Mouse (Mus musculus) forebrain, embryonic 10.5 days (tissue): ENCODE results near the gene Frmd4b. TPM values are rescaled to one million over a fixed set of nuclear protein-coding genes. Genes with fewer than 3 reads are reported as not detected.
A peak's percentile ranks its signal among the peaks of the same experiment; 100 is the strongest.
"Not testable (repeated sequence)": the region's sequence is repeated elsewhere in the genome, so short reads cannot be mapped to it uniquely, and the experiment has no call there.

ENCODE experiments used
- DNase-seq: peaks from one replicate; pipeline ENCODE4 v3.0.0-alpha.2; 2017; ENCODE audit warnings: low spot score; ENCODE audit errors: extremely low spot score
- H3K27ac ChIP-seq: fragments of 300-500 bp; sonication (generic); 2 replicates; pipeline ENCODE4 v1.5.1; 2016; ENCODE audit warnings: mild to moderate bottlenecking
- H3K27me3 ChIP-seq: fragments of 300-500 bp; sonication (generic); 2 replicates; pipeline ENCODE4 v1.6.1; 2016; ENCODE audit warnings: mild to moderate bottlenecking; ENCODE audit not compliant: poor library complexity, severe bottlenecking
- H3K36me3 ChIP-seq: fragments of 300-500 bp; sonication (generic); replicated peaks from 2 replicates; pipeline ENCODE4 v1.6.1; 2016; ENCODE audit warnings: mild to moderate bottlenecking, moderate library complexity
- H3K4me1 ChIP-seq: fragments of 300-500 bp; sonication (generic); 2 replicates; pipeline ENCODE4 v1.6.1; 2016
- H3K4me3 ChIP-seq: fragments of 300-500 bp; sonication (generic); 2 replicates; pipeline ENCODE4 v1.5.1; 2016; ENCODE audit warnings: mild to moderate bottlenecking, moderate library complexity
- H3K9me3 ChIP-seq: fragments of 300-500 bp; sonication (generic); 2 replicates; pipeline ENCODE4 v1.6.1; 2016; ENCODE audit warnings: mild to moderate bottlenecking, moderate library complexity
- WGBS: fragments of 180-500 bp; shearing (Covaris S2); methylation state at CpG from one replicate; pipeline ENCODE4 v1.1.7; 2016; 5-methylcytosine and 5-hydroxymethylcytosine counted together
- polyA plus RNA-seq: library from polyadenylated mRNA; unstranded; fragments of >200 nt; fragmentation: Nextera tagmentation; extraction: Ambion mirVana; gene quantifications from 2 replicates; pipeline ENCODE4 v1.2.1, GENCODE M21; 2016

The Frmd4b gene
- polyA plus RNA-seq, 1 experiment from 2014 or later = 21.2 TPM

- no peaks in the 10 kb centered on the region; the same call in 1 of the 2 replicates for H3K27me3 ChIP-seq
- H3K4me3 ChIP-seq = peak overlapping the region; percentile 34
- peak overlapping the region; percentile 84 for H3K27ac ChIP-seq
- WGBS = 13% methylated on average over 17 of the region's 17 CpGs
- no peaks in the 10 kb centered on the region for H3K36me3 ChIP-seq
- peak; percentile 34 for DNase-seq
- H3K4me1 ChIP-seq = peaks cover 45% of the 10 kb centered on the region
- no peaks in the 10 kb centered on the region for H3K9me3 ChIP-seq
These were observed 221.6 kb downstream of the Frmd4b start for GRCm38 (mm10) chr6:97395477-97396350.

- DNase-seq = no peak
- peak overlapping the region; percentile 34; the same call in 1 of the 2 replicates for H3K4me3 ChIP-seq
- H3K4me1 ChIP-seq = peaks cover 45% of the 10 kb centered on the region
- H3K27me3 ChIP-seq = no peaks in the 10 kb centered on the region; the same call in 1 of the 2 replicates
- WGBS = 38% methylated on average over 12 of the region's 12 CpGs
- peak overlapping the region; percentile 84 for H3K27ac ChIP-seq
- no peaks in the 10 kb centered on the region for H3K9me3 ChIP-seq
- no peaks in the 10 kb centered on the region for H3K36me3 ChIP-seq
These were observed 222.8 kb downstream of the Frmd4b start for GRCm38 (mm10) chr6:97394473-97395075.

GRCm38 (mm10) chr6:97392912-97393311 lies 224.4 kb downstream of the Frmd4b start:
- no peaks in the 10 kb centered on the region for H3K9me3 ChIP-seq
- peaks cover 45% of the 10 kb centered on the region for H3K4me1 ChIP-seq
- no peak overlapping the region for H3K4me3 ChIP-seq
- no peak for DNase-seq
- no peaks in the 10 kb centered on the region; the same call in 1 of the 2 replicates for H3K27me3 ChIP-seq
- WGBS = 93% methylated on average over 3 of the region's 3 CpGs
- H3K27ac ChIP-seq = no peak overlapping the region
- H3K36me3 ChIP-seq = no peaks in the 10 kb centered on the region

GRCm38 (mm10) chr6:97387388-97387787 lies 230.0 kb downstream of the Frmd4b start:
- no peak overlapping the region for H3K4me3 ChIP-seq
- peaks cover 6% of the 10 kb centered on the region; the same call in 1 of the 2 replicates for H3K4me1 ChIP-seq
- no peaks in the 10 kb centered on the region for H3K27me3 ChIP-seq
- no peaks in the 10 kb centered on the region for H3K9me3 ChIP-seq
- 86% methylated on average over 6 of the region's 6 CpGs for WGBS
- no peak overlapping the region for H3K27ac ChIP-seq
- no peaks in the 10 kb centered on the region for H3K36me3 ChIP-seq
- DNase-seq = no peak

GRCm38 (mm10) chr6:97384918-97385317 lies 232.4 kb downstream of the Frmd4b start:
- H3K36me3 ChIP-seq = no peaks in the 10 kb centered on the region
- H3K27ac ChIP-seq = no peak overlapping the region
- H3K4me1 ChIP-seq = peaks cover 23% of the 10 kb centered on the region
- no peaks in the 10 kb centered on the region for H3K27me3 ChIP-seq
- WGBS = 87% methylated on average over 5 of the region's 5 CpGs
- no peak overlapping the region for H3K4me3 ChIP-seq
- H3K9me3 ChIP-seq = no peaks in the 10 kb centered on the region
- no peak for DNase-seq

GRCm38 (mm10) chr6:97381275-97381674 lies 236.1 kb downstream of the Frmd4b start:
- Histone ChIP-seq H3K9me3 (no peaks in the 10 kb centered on the region), H3K4me3 (no peak overlapping the region), H3K4me1 (peaks cover 23% of the 10 kb centered on the region), H3K27ac (no peak overlapping the region), H3K36me3 (no peaks in the 10 kb centered on the region), H3K27me3 (no peaks in the 10 kb centered on the region)
- 87% methylated on average over 4 of the region's 4 CpGs for WGBS
- DNase-seq = no peak

GRCm38 (mm10) chr6:97370947-97371346 lies 246.4 kb downstream of the Frmd4b start:
- WGBS = 30% methylated on average over 2 of the region's 2 CpGs
- Histone ChIP-seq H3K27ac (no peak overlapping the region), H3K4me3 (no peak overlapping the region), H3K36me3 (0 out of 2 replicates have a peak, but pooled peaks cover 4% of the 10 kb centered on the region), H3K9me3 (no peaks in the 10 kb centered on the region), H3K4me1 (peaks cover 17% of the 10 kb centered on the region), H3K27me3 (peaks cover 18% of the 10 kb centered on the region)
- DNase-seq = no peak

GRCm38 (mm10) chr6:97370460-97370859 lies 246.9 kb downstream of the Frmd4b start:
- no peak overlapping the region for H3K27ac ChIP-seq
- H3K4me3 ChIP-seq = no peak overlapping the region
- no peaks in the 10 kb centered on the region for H3K9me3 ChIP-seq
- peaks cover 17% of the 10 kb centered on the region for H3K4me1 ChIP-seq
- H3K27me3 ChIP-seq = peaks cover 18% of the 10 kb centered on the region
- no peak for DNase-seq
- 73% methylated on average over 1 of the region's 1 CpGs for WGBS
- H3K36me3 ChIP-seq = 0 out of 2 replicates have a peak, but pooled peaks cover 4% of the 10 kb centered on the region

GRCm38 (mm10) chr6:97363846-97364245 lies 253.5 kb downstream of the Frmd4b start:
- no peak for DNase-seq
- H3K27ac ChIP-seq = no peak overlapping the region
- H3K9me3 ChIP-seq = no peaks in the 10 kb centered on the region; the same call in 1 of the 2 replicates
- WGBS = 95% methylated on average over 2 of the region's 2 CpGs
- peaks cover 4% of the 10 kb centered on the region for H3K36me3 ChIP-seq
- H3K4me1 ChIP-seq = peaks cover 5% of the 10 kb centered on the region
- H3K4me3 ChIP-seq = no peak overlapping the region
- H3K27me3 ChIP-seq = peaks cover 1% of the 10 kb centered on the region

GRCm38 (mm10) chr6:97357606-97358005 lies 259.7 kb downstream of the Frmd4b start:
- not testable (repeated sequence) for H3K4me3 ChIP-seq, H3K9me3 ChIP-seq, H3K36me3 ChIP-seq, DNase-seq, H3K27ac ChIP-seq
- WGBS = 93% methylated on average over 4 of the region's 4 CpGs
- peaks cover 44% of the 10 kb centered on the region for H3K4me1 ChIP-seq
- H3K27me3 ChIP-seq = peaks cover 24% of the 10 kb centered on the region

GRCm38 (mm10) chr6:97356612-97357011 lies 260.7 kb downstream of the Frmd4b start:
- no peak for DNase-seq
- Histone ChIP-seq H3K36me3 (peaks cover 3% of the 10 kb centered on the region), H3K27ac (no peak overlapping the region), H3K4me3 (no peak overlapping the region), H3K27me3 (peaks cover 26% of the 10 kb centered on the region), H3K9me3 (no peaks in the 10 kb centered on the region; the same call in 1 of the 2 replicates), H3K4me1 (peaks cover 53% of the 10 kb centered on the region)
- 54% methylated on average over 7 of the region's 7 CpGs for WGBS

- Histone ChIP-seq H3K9me3 (no peaks in the 10 kb centered on the region), H3K27ac (peak overlapping the region; percentile 66), H3K4me1 (peaks cover 68% of the 10 kb centered on the region), H3K27me3 (peaks cover 39% of the 10 kb centered on the region), H3K4me3 (no peak overlapping the region; the same call in 1 of the 2 replicates), H3K36me3 (no peaks in the 10 kb centered on the region)
- 5% methylated on average over 8 of the region's 8 CpGs for WGBS
- no peak for DNase-seq
These were observed 262.2 kb downstream of the Frmd4b start for GRCm38 (mm10) chr6:97355141-97355540.

- 5% methylated on average over 5 of the region's 5 CpGs for WGBS
- H3K27me3 ChIP-seq = peaks cover 46% of the 10 kb centered on the region
These were observed 263.4 kb downstream of the Frmd4b start for GRCm38 (mm10) chr6:97353933-97354332.

More at GRCm38 (mm10) chr6:97353933-97354332, 263.4 kb downstream of the Frmd4b start:
- Histone ChIP-seq H3K4me3 (peak overlapping the region; percentile 46), H3K4me1 (peaks cover 80% of the 10 kb centered on the region), H3K36me3 (peaks cover under 1% of the 10 kb centered on the region; the same call in 1 of the 2 replicates), H3K27ac (peak overlapping the region; percentile 82), H3K9me3 (no peaks in the 10 kb centered on the region)
- DNase-seq = peak; percentile 60
